Mouse (Mus musculus) ES-Bruce4 (cell line): ENCODE data around the gene Slco1a6.

ENCODE experiments used
- CTCF ChIP-seq: IDR thresholded peaks from one replicate; pipeline ENCODE4 v1.8.1; 2011; ENCODE audit warnings: low read depth, low read length
- EP300 ChIP-seq: IDR thresholded peaks from 2 replicates; pipeline ENCODE4 v1.6.1; 2011; ENCODE audit warnings: low read depth, low read length; ENCODE audit not compliant: insufficient read depth

DNA sequence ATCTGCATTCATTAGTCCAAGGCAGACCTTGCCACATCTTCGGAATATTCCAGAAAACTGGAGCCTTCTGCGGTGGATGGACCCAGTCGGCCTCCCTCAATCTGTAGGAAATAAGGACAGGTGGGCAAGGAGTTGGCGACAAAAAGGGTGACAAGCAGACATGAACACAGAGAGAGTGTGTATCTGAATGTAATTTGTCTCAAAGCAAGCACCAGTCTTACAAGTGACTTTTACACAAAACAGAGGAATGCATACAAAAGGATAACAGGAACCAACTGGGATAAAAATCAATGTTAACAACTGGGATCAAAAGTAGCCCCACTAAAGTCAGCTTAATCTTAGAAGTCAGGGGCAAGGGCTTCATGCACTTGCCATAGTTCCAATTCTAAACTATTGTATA is at the start of gene Slco1a6:
- TF ChIP-seq CTCF = no peak
- no peak for TF ChIP-seq EP300
